Mouse (Mus musculus) heart, adult 2 months (tissue): ENCODE data around the gene Acot7.

Experiments
- CTCF ChIP-seq: fragments of 200-600 bp; IDR thresholded peaks from 2 replicates; pipeline ENCODE4 v1.8.1; 2022; ENCODE audit warnings: antibody characterized with exemption, mild to moderate bottlenecking, moderate library complexity
- EP300 ChIP-seq: fragments of 200-500 bp; IDR thresholded peaks from 2 replicates; pipeline ENCODE4 v1.6.1; 2011; ENCODE audit warnings: low read depth, low read length, control low read depth; ENCODE audit not compliant: insufficient read depth
- POLR2A ChIP-seq: fragments of 200-500 bp; IDR thresholded peaks from 2 replicates; pipeline ENCODE4 v1.6.1; 2011; ENCODE audit warnings: mild to moderate bottlenecking, low read depth, low read length, control low read depth; ENCODE audit not compliant: insufficient read depth

GRCm38 (mm10) chr4:152185510-152186204, 7.7 kb downstream of the Acot7 start:
- TF ChIP-seq POLR2A (peak; percentile 17), CTCF (no peak), EP300 (no peak)
